Mouse (Mus musculus) heart, embryonic 11.5 days (tissue): ENCODE results near the gene Zc3h15. TPM values are rescaled to one million over a fixed set of nuclear protein-coding genes. Genes with fewer than 3 reads are reported as not detected.

Experiments
- ATAC-seq: fragments of 200-750 bp; cut with Nextera tagmentation; replicated peaks from 2 replicates; pipeline ENCODE4 v1.8.0; 2017; ENCODE audit warnings: moderate library complexity; ENCODE audit not compliant: insufficient number of reproducible peaks, low FRiP score, low TSS enrichment
- H3K27ac ChIP-seq: fragments of 300-500 bp; sonication (generic); 2 replicates; pipeline ENCODE4 v1.5.1; 2014; ENCODE audit warnings: mild to moderate bottlenecking, low read depth, low read length
- H3K27me3 ChIP-seq: fragments of 300-500 bp; sonication (generic); 2 replicates; pipeline ENCODE4 v1.6.1; 2014; ENCODE audit warnings: mild to moderate bottlenecking, low read length, mixed read lengths; ENCODE audit not compliant: control insufficient read depth, insufficient read depth
- H3K36me3 ChIP-seq: fragments of 300-500 bp; sonication (generic); 2 replicates; pipeline ENCODE4 v1.6.1; 2014; ENCODE audit warnings: mild to moderate bottlenecking, low read length, moderate library complexity, mixed read lengths; ENCODE audit not compliant: control insufficient read depth, insufficient read depth
- H3K4me1 ChIP-seq: fragments of 300-500 bp; sonication (generic); 2 replicates; pipeline ENCODE4 v1.6.1; 2014; ENCODE audit warnings: low read length; ENCODE audit not compliant: control insufficient read depth, insufficient read depth
- H3K4me2 ChIP-seq: fragments of 300-500 bp; sonication (generic); 2 replicates; pipeline ENCODE4 v1.6.1; 2014; ENCODE audit warnings: mild to moderate bottlenecking, moderate library complexity
- H3K4me3 ChIP-seq: fragments of 300-500 bp; sonication (generic); 2 replicates; pipeline ENCODE4 v1.5.1; 2014; ENCODE audit warnings: low read depth, low read length
- H3K9ac ChIP-seq: fragments of 300-500 bp; sonication (generic); 2 replicates; pipeline ENCODE4 v1.6.1; 2014; ENCODE audit warnings: mild to moderate bottlenecking, low read depth, low read length, moderate library complexity
- H3K9me3 ChIP-seq: fragments of 300-500 bp; sonication (generic); replicated peaks from 2 replicates; pipeline ENCODE4 v1.6.1; 2016; ENCODE audit warnings: low read length; ENCODE audit not compliant: control insufficient read depth
- WGBS: fragments of 180-500 bp; shearing (Covaris S2); extraction: QIAGEN DNeasy Blood & Tissue Kit; methylation state at CpG from one replicate; pipeline ENCODE4 v1.1.7; 2014; ENCODE audit not compliant: insufficient replicate concordance; 5-methylcytosine and 5-hydroxymethylcytosine counted together
- polyA plus RNA-seq: library from polyadenylated mRNA; unstranded; fragments of >200 nt; fragmentation: Nextera tagmentation; extraction: Ambion mirVana; gene quantifications from 2 replicates; pipeline ENCODE4 v1.2.1, GENCODE M21; 2014

Zc3h15 gene
- polyA plus RNA-seq, 1 experiment from 2014 or later = 141 TPM

DNA sequence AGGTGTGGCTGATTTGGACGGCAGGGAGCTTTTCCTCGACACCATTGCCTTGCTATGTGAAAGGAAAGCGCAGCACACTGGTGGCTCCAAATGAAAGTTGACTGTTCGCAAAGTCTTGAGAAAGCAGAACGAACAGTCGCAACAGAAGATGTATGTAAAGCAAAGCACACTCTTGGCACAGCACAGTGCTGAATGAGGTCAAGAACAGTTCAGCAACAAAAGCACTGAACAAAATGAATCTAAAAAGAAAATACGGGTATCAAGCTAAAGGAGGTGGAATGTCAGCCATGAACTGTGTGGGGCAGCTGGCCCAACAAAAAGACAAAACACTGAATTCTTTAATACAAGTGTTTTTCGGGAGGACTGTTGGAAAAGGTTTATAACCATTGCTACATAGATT is 37.1 kb downstream of the Zc3h15 start:
- peaks cover 3% of the 10 kb centered on the region; the same call in 1 of the 2 replicates for H3K4me1 ChIP-seq
- H3K4me3 ChIP-seq = no peak overlapping the region
- no peaks in the 10 kb centered on the region for H3K36me3 ChIP-seq
- H3K9ac ChIP-seq = no peak overlapping the region
- no peak for ATAC-seq
- H3K27me3 ChIP-seq = no peaks in the 10 kb centered on the region
- H3K9me3 ChIP-seq = no peaks in the 10 kb centered on the region
- WGBS = 87% methylated on average over 8 of the region's 8 CpGs
- H3K4me2 ChIP-seq = no peak overlapping the region
- no peak overlapping the region for H3K27ac ChIP-seq

DNA sequence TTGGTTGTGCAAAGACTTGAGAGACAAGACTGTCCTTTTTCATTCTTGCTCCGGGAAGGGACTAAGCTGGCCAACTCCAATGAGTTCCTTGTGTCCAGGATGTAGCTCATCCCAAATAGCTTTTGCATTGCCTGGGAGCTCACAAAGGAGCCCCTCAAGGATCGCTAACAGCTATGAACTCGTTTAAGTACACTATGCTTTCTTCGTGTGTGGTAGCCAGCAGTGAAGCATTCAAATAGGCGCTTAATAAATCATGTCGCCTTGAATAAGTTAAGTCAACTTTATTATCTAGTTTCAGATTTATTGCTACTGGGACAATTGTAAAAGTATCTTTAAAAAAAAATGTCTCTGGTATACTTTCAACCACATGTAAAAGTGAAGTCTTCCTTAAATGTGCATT is 37.5 kb downstream of the Zc3h15 start:
- Histone ChIP-seq H3K4me2 (no peak overlapping the region), H3K9ac (no peak overlapping the region), H3K36me3 (no peaks in the 10 kb centered on the region), H3K9me3 (no peaks in the 10 kb centered on the region), H3K27me3 (no peaks in the 10 kb centered on the region), H3K27ac (no peak overlapping the region), H3K4me3 (no peak overlapping the region), H3K4me1 (peaks cover 3% of the 10 kb centered on the region; the same call in 1 of the 2 replicates)
- WGBS = 84% methylated on average over 6 of the region's 6 CpGs
- no peak for ATAC-seq

DNA sequence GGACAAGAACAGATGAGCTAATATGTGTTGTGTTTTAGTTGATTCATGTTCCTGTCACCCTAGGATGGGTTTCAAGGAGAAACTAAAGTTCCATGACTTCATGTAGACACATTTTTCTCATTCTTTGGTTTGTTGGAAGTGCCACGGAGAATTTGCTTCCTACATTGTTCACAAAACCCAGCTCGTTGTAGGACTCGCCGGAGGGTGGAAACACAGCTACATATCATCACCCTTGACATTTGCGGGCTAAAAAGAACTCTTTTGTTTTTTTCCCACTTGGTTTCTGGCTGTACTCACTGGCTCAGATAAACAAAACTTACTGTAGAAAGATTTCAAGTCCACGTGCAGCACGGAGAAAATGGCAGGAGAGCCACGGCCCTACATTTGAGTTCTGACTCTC is 38.0 kb downstream of the Zc3h15 start:
- 55% methylated on average over 8 of the region's 8 CpGs for WGBS
- Histone ChIP-seq H3K27ac (no peak overlapping the region), H3K4me3 (no peak overlapping the region), H3K4me2 (no peak overlapping the region), H3K9me3 (no peaks in the 10 kb centered on the region), H3K4me1 (peaks cover 3% of the 10 kb centered on the region; the same call in 1 of the 2 replicates), H3K27me3 (no peaks in the 10 kb centered on the region), H3K9ac (no peak overlapping the region), H3K36me3 (no peaks in the 10 kb centered on the region)
- ATAC-seq = no peak

DNA sequence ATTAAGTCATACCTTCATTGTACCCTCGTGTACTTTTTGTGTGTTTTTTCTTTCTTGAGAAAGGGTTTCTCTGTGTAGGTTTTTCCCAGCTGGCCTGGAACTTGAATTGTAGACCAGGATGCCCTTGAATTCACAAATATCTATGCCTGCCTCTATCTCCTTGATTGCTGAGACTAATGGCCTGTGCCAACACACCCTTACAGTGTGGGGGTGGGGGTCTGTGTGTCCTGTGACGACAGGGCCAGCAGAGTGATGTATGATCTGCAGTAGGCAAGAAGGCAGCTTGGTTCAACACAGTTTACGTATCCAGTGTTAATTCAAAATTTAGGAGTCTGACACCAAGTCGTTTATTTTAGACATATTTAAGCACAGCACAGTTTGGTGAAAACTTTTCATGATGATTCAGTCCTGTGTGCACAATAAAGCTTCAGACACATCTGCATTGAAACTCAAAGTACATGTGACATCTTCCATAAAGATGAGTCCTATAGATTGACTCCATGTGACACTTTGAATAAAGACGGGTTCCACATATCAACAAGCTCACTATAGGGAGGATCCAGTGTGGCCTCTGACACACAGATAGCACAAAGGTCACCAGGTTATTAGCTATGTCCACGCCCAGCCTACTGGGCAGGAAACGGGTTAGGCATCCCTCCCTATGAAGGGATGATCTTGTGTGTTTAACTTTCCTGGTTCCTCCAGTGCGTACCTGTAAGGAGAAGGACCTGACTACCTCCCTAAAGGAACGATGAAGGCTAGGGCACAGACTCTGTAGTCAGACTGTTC is 39.7 kb downstream of the Zc3h15 start:
- Histone ChIP-seq H3K4me3 (no peak overlapping the region), H3K27me3 (no peaks in the 10 kb centered on the region), H3K27ac (no peak overlapping the region), H3K4me1 (peaks cover 3% of the 10 kb centered on the region; the same call in 1 of the 2 replicates), H3K36me3 (no peaks in the 10 kb centered on the region), H3K9ac (no peak overlapping the region), H3K9me3 (peaks cover under 1% of the 10 kb centered on the region; the same call in 1 of the 2 replicates), H3K4me2 (no peak overlapping the region)
- 73% methylated on average over 9 of the region's 9 CpGs for whole genome bisulfite sequencing
- ATAC-seq = no peak

DNA sequence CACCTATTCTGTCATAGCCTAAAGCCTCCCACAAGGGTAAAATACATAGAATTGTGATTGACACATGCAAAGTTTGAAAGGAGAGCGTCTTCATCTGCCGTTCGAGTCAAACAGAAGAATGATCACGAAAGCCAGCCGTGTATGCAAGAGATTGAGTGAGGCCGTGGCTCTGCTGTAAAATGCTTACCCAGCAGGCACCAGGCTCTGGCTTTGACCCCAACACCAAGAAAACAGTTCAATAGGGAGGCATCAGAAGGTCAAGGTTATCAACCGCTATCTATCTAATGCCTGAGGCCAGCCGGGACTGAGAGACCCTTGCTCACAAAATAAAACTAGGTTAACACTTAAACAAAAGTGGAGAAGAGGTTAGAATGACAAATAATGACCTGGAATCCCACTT is 40.5 kb downstream of the Zc3h15 start:
- peaks cover 3% of the 10 kb centered on the region; the same call in 1 of the 2 replicates for H3K4me1 ChIP-seq
- no peak for ATAC-seq

DNA sequence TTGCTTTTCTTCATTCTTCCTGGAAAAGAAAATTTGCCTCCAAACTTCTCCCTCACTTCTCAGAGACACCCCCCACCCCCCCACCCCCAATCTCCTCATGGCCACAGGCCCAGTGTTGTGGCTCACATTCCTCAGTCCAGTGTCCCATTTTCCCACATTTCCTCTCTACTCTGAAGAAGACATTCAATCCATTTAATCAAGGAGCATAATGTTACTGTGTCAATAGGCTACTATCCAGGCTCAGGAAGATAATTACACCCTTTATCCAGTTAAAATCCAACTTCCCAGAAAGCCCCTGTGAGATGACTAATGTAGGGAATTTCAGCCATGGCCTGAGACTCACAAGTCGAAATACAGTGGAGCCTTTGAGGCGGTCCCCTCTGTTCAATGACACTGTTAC is 46.1 kb downstream of the Zc3h15 start:
- no peak for ATAC-seq
- 71% methylated on average over 2 of the region's 2 CpGs for WGBS
- H3K4me1 ChIP-seq = 0 out of 2 replicates have a peak, but pooled peaks cover 1% of the 10 kb centered on the region

More for the DNA sequence above, 40.5 kb downstream of the Zc3h15 start:
- WGBS = 79% methylated on average over 8 of the region's 8 CpGs
- Histone ChIP-seq H3K36me3 (no peaks in the 10 kb centered on the region), H3K27me3 (no peaks in the 10 kb centered on the region), H3K9me3 (peaks cover 3% of the 10 kb centered on the region; the same call in 1 of the 2 replicates), H3K27ac (no peak overlapping the region), H3K9ac (no peak overlapping the region), H3K4me2 (no peak overlapping the region), H3K4me3 (no peak overlapping the region)

DNA sequence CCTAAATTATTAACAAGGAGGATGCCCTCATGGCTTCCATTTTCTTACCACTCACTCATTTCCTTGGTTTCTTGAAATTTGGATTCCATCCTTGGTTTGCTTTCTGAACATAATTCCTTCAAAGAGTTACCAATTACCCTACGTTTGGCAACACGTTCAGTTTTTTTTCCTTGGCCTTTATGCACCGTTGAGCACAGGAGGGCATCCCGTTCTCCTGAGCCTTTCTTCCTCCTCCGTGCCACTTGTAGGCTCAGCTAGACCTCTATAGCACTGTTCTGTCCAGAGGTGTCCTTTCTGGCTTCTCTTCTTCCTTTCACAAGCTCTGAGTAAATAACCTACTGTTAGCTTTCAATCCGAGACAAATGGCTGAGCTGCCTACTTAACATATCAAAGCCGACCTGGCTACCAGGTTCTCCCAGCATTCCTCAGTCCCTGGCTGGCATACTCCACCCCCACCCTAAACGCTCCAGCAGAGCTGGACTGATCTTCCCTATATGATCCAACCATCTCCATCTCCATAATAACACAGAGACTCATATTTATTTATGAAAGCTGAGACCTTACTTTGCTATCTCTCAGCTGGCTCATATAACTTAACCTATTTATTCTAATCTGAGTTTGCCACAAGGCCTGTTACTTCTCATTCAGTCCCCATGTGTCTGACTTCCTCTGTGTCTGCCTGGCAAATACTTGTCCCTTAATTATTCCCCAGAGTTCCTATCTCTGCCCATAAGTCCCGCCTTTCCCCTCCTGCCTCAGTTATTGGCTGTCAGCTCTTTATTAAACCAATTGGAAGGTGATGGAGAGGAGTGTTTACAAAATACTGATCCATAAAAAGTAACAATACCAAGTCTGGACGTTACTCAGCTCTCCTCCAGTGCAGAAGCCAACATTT is 48.7 kb downstream of the Zc3h15 start:
- Histone ChIP-seq H3K4me3 (no peak overlapping the region), H3K4me1 (0 out of 2 replicates have a peak, but pooled peaks cover 3% of the 10 kb centered on the region), H3K27me3 (no peaks in the 10 kb centered on the region), H3K36me3 (no peaks in the 10 kb centered on the region), H3K4me2 (no peak overlapping the region), H3K9ac (no peak overlapping the region), H3K27ac (no peak overlapping the region), H3K9me3 (peaks cover 3% of the 10 kb centered on the region; the same call in 1 of the 2 replicates)
- no peak for ATAC-seq
- 37% methylated on average over 10 of the region's 10 CpGs for WGBS

More for the DNA sequence above, 46.1 kb downstream of the Zc3h15 start:
- Histone ChIP-seq H3K27me3 (no peaks in the 10 kb centered on the region), H3K36me3 (no peaks in the 10 kb centered on the region), H3K9me3 (peaks cover 3% of the 10 kb centered on the region; the same call in 1 of the 2 replicates), H3K27ac (no peak overlapping the region), H3K9ac (no peak overlapping the region), H3K4me3 (no peak overlapping the region), H3K4me2 (no peak overlapping the region)

DNA sequence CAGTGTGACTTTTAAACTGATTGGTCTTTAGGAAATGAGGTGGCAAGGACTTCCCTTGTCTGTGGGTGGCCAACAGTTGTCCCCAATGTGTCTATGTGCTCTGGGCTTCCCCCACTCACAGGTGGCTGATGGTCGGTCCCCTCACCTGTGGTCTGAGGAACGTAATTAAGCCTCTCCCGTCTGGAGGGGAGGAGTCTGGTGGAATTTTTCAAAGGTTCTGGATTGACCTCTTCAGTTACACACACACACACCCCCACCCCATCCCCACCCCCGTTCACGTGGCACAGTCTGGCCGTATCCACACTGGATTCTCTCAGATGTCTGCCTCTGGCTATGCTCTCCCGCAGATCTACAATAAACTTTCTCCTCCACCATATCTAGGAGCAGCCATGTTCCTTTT is 49.8 kb downstream of the Zc3h15 start:
- Histone ChIP-seq H3K4me2 (no peak overlapping the region), H3K9me3 (peaks cover under 1% of the 10 kb centered on the region; the same call in 1 of the 2 replicates), H3K27ac (no peak overlapping the region), H3K9ac (no peak overlapping the region), H3K4me1 (0 out of 2 replicates have a peak, but pooled peaks cover 3% of the 10 kb centered on the region), H3K4me3 (no peak overlapping the region), H3K27me3 (no peaks in the 10 kb centered on the region), H3K36me3 (no peaks in the 10 kb centered on the region)
- no peak for ATAC-seq
- WGBS = 76% methylated on average over 7 of the region's 7 CpGs
